Mouse (Mus musculus): Measurements from ENCODE around the gene Plekhb1.
A peak's percentile ranks its signal among the peaks of the same experiment; 100 is the strongest.

Gene Plekhb1

DNA sequence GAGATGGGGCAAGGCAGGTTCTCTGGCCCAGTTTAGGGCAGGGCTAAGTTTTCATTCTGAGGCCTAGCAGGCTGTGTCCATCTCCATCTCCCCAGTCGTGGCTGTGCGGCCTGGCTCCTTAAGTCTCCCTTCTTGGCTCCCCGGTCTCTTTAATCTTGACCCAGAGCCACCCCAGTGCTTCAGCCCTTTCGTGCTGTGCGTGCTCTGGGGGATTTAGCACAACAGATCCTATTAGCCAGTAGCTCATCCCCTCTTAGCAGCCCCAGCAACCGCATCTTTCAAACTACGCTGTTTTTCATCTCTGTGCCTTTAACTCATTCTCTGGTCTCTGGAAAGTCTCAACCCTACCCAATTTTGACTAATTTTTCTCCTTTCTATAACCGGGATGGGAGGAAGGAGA, at the start of gene Plekhb1:
Gene Plekhb1 (minus strand): TSS at position 184 of the 400 bp plus-strand sequence.
- no peak for DNase-seq (ENCODE audit: low spot score)

GRCm38 (mm10) chr7:100706883-100707480, 44.8 kb upstream of the Plekhb1 start:
- no peak for DNase-seq (ENCODE audit: low spot score)

DNA sequence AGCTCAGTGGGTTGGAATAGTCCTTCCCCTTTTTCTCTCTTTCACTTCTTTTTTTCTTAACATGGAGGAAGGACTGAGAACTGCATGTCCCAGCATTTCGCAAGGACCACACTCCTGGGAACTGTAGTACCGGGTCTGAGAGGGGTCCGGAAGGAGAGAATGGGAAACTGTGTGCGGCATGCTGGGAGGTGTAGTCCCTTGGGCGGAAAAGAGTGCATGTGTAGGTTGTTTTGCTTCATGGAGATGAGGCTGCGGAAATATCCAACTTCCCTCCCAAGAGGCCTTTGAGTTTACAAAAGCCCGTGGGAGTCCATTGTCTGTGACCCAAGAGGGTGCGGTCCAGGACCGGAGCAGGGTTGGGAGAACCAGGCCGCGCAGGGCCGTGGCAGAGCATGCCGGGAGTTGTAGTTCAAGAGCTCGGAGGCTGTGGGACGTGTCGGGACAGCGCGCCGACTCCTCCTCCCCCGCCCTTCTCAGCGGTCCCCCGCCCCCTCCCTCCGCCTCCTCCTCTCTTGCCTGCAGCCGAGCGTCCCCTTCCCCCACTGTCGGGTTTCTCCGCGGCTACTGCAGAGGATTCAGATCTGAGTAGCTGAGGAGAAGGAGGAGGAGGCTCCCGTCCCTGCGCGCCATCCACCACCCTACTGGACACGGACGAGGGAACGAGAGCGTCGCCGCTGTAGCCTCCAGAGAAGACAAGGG, 44.1 kb upstream of the Plekhb1 start, which contains the start of gene Fam168a:
Gene Fam168a (plus strand): TSS at position 493 of the 699 bp plus-strand sequence.
- DNase-seq (ENCODE audit: low spot score) = peak; percentile 95

DNA sequence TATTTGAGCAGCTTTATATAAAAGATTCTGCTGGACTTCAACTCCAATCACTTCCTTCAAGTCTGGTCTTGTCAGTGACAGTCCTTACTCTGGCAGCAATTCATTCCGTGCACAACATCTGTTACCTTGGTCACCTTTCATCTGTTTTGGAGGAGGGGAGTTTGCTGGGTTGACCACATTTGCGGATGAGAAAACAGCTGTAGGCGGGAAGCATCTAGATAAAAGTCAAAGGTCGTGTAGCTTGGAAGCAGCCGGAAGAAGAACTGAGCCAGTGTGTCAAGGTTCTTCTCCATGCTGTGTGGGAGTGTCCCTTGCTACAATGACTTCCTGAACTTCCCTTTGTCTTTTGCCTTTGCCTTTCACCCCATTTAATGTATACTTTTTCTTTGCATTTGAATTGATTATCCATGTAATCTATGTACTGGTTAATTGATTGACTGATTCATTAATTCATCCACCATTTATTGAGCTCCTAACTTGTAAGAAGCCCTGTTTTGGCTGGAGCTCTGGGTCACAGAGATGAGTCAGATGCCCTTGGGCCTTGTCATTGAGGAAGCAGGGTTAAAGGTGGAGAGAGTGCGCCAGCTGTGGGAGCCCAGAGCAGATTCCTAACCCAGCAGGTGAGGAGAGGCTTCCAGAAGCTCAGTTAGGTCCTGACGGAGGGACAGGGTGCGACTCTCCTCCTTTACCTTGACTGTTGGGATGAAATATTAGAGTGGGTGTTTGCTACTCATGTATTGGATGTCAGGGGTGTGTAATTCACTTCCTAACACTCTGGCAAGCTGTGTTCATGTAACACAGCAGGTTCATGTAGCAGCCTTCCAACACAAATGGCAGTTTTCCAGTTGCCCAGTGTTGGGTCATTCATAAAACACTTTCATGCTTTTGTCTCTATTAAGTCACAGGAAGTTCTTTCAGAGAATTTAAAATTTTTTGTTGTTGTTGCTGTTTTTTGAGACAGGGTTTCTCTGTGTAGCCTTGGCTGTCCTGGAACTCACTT, 37.9 kb upstream of the Plekhb1 start:
- no peak for DNase-seq (ENCODE audit: low spot score)

DNA sequence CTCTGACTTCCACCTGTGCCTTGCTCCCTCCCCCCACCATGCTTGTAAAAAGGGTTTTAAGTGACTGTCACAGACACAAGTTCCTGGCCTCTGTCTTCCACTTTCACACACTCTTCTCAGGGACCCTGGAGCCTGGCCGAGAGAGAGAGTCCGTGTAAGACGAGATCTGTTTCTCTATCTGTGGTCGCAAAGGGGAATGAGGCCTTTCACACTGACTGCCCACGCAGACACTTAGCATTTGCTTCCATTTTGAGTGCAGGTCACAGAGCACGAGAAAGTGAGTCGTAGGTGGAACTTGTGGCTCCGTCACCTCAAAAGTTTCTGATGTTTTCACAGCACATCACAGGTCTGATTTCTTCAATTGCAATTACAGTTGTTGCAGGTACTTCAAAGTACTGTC, 31.0 kb upstream of the Plekhb1 start:
- no peak for DNase-seq (ENCODE audit: low spot score)

DNA sequence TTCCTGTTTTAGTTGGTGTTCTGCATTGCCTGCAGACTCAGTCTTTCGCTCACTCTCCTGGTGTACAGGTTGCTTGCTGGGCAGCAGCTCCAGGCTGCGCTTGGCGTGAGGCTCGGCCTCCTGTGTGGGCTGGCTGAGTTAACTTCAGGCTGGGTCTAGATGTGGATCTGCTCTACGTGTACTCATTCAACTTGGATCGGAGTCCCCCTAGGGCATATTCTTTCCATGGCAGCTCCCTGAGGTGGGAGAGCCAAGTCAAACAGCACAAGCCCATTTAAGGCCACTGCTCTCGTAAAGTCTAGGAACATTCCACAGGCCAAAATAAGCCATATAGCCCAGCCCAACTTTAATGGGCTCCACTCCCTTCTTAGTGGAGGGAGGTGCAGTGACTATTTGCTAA, 26.3 kb upstream of the Plekhb1 start:
- no peak for DNase-seq (ENCODE audit: low spot score)

DNA sequence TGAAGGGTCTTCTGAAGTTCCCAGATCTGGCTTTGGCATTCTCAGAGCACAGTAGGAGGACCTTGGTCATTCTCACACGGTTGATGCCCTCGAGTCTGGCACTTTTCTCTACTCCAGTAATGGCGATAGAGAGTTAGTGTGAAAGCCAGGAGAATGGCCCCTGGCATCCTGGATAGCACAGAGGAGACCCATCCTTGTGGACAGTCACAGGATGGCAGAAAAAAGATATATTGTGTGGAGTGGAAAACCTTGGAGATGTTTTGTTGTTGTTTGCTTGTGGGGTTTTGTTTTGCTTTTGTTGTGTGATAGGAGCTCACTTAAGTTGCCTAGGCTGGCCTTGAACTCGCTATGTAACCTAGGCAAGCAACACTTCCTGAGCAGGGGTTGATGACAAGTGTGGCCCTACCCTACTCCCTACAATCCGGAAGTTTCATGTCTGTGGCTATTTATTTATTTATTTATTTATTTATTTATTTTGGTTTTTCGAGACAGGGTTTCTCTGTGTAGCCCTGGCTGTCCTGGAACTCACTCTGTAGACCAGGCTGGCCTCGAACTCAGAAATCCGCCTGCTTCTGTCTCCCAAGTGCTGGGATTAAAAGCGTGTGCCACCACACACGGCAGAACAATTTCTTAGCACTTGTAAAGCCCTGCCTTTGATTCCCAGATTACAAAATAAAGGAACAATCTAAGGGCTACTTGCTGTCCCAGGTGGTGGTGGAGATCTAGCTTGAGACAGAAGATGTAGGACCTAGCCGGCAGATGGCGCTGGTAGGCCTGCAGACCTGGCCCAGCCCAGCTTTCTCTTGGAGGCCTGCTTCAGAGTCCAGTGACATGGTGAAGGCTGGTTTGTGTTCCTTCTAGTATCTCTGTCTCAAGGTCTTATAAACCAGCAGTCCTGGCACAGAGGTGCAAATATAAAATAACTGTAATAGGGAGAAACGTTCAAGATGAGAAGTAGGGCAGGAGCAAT, 23.1 kb upstream of the Plekhb1 start:
- peak; percentile 62 for DNase-seq (ENCODE audit: low spot score)

- DNase-seq (ENCODE audit: low spot score) = peak; percentile 79
Observed at GRCm38 (mm10) chr7:100684538-100684937, 22.3 kb upstream of the Plekhb1 start.

- no peak for DNase-seq (ENCODE audit: low spot score)
Observed at GRCm38 (mm10) chr7:100684081-100684480, 21.9 kb upstream of the Plekhb1 start.

- no peak for DNase-seq (ENCODE audit: low spot score)
Observed at GRCm38 (mm10) chr7:100683241-100683640, 21.0 kb upstream of the Plekhb1 start.

DNA sequence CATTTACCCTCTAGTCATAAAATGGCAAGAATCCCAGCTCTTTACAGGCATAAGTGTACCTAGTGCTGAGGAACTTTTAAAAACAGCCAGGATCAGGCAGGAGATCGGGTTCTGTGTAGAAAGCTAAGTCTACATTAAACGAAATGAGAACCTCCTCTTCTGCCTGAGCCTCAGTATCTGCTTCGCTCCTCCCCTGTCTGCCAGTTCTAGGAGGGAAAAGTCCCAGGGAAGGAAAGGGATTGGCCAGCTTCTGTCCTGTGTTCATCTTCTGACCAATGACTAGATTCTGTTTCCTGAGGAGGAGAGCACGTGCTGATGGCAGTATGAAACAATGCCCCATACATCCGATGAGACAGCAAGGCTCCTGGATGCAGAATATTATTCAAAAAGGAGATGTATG, 18.9 kb upstream of the Plekhb1 start:
- no peak for DNase-seq (ENCODE audit: low spot score)

DNA sequence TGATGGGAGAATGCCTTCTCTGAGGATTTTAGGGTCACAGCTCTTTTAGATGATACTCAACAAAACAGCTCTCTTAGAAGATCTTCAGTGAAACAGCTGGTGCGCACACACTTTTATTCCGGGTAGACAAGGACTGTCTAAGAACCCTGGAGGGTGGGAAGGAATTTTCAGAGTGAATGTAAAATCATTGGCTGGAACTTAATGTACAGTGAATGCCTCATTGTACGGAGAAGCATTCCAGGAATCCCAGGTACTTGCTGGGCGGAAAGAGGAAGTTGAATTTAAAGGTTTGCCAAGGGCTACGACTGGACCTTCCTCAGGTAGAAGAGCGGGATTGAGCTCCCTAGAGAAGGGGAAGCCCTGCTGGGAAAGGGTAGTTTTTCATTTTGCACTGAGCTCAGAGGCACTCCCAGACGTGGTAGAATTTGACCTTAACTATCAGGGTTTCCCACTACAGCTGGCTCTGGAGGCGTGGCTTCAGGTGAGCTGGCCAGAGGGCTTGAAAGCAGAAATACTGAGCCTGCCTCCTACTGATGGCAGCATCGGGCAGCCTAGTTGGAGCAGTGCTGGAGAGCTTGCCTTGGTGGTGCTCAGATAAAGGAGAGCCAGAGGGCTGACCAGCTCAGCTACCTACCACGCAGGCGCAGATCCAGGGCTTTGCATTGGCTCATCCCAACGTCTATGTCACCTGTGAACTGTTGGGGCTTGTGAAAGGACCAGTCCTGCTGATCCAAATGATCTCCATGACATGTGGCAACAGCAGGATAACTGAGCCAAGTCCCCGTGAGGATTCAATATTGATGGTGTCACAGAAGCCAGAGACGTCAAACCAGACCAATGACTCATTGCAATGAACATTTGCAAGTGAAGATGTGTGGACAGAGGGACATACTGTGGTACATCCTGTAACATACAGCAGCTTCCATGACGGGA, 17.0 kb upstream of the Plekhb1 start:
- DNase-seq (ENCODE audit: low spot score) = no peak

- DNase-seq (ENCODE audit: low spot score) = no peak
Observed at GRCm38 (mm10) chr7:100678052-100678451, 15.8 kb upstream of the Plekhb1 start.

- DNase-seq (ENCODE audit: low spot score) = no peak
Observed at GRCm38 (mm10) chr7:100674941-100675340, 12.7 kb upstream of the Plekhb1 start.

DNA sequence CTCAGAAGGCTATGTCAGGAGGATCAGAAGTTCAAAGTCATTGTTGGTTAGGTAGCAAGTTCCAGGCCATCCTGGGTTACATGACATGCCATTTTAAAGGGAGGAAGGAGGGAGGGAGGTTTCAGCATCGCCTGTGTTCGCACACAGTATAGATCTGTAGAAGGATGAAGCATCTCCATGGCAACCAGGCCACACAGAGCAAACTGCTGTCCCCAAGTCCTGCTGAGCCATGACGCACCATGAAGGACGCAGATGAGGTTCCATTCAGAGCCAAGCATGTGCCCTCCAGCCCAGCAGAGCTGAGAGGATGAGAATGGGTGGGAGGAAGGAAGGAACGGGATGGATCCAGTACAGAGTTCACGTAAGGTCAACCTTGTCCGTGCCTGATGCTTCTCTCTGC, 11.2 kb upstream of the Plekhb1 start:
- no peak for DNase-seq (ENCODE audit: low spot score)

- DNase-seq (ENCODE audit: low spot score) = no peak
Observed at GRCm38 (mm10) chr7:100670646-100671045, 8.4 kb upstream of the Plekhb1 start.

DNA sequence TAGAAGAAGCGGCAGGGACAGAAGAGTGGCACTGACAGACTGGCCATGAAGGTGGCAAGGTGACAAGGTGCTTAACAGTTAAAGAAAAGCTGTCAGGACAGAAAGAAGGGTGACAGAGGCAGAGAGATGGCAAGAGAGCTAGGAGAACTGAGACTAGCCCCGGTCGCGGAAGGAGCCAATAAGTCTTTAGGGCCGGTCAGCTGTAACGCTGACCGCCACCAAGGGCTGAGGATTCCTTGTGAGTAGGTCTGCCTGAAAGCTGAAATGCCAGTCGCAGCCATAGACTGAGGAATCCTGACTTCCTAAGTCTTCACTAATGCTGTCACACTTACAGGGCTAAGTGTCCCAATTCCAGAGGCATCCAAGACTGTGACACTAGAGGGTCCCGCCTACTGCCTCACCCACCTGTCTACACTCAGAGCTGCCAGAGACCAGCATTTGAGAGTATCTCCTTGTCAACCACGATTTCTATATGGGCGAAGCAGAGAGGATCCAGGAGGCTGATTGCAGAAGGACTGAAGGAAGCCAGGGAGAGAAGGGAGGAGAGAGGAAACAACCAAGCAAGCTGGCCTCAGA, 1.6 kb upstream of the Plekhb1 start:
- DNase-seq (ENCODE audit: low spot score) = no peak

GRCm38 (mm10) chr7:100663190-100663589, 976 bp upstream of the Plekhb1 start:
- peak; percentile 93 for DNase-seq (ENCODE audit: low spot score)

- DNase-seq (ENCODE audit: low spot score) = no peak
Observed at GRCm38 (mm10) chr7:100661264-100661663, 950 bp downstream of the Plekhb1 start.

DNA sequence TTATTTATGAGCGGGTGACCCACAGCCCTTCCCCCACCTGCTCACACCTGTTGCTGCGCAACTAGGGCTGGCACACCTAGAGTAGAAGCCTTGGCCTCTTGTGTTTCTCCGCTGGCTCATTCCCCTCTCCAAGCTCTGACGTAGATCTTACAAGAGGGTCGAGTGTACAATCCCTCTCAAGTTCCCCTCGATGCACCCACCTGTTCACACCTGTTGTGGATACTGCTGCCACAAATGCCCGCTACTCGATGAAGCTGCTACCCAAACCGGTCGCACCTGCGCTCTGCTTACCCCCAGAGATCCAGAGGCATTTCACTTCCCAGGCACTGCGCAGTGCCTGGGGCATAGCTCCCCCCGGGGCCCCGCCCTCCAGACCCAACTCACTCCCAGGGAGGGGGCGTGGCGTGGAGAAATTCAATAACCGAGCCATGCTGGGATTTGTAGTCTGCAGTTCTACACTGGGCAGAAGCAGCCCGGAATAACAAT, 4.1 kb downstream of the Plekhb1 start:
- DNase-seq (ENCODE audit: low spot score) = peak; percentile 58
